Mouse (Mus musculus) cerebellum, adult 9-10 months (tissue): ENCODE results near the gene Osbpl9.

Experiments used
- DNase-seq: peaks from one replicate; pipeline ENCODE4 v3.0.0; 2022

Gene Osbpl9

DNA sequence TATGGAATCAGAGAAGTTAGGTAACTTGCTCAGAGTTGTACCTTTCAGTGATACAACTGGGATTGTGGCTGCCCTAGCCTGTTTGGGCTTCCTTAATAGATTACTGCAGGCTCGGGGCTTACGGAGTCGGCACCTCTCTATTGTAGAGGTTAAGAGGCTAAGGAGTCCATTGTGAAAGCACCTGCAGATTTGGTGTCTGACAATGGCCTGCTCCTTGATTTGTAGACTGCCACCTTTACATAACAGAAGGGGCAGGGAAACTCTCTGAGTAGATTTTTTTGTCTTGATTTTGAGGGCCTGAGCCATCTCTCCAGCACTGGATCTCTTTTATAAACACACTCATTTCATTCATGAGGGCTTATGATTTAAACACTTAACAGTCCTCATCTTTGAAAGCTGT lies 175.5 kb downstream of the Osbpl9 start:
- DNase-seq, result no peak

GRCm38 (mm10) chr4:109025061-109025460 lies 177.0 kb downstream of the Osbpl9 start:
- no peak for DNase-seq

- DNase-seq, result no peak
Measured at GRCm38 (mm10) chr4:109021976-109022375, 180.1 kb downstream of the Osbpl9 start.

GRCm38 (mm10) chr4:109019301-109019700 lies 182.8 kb downstream of the Osbpl9 start:
- no peak for DNase-seq

DNA sequence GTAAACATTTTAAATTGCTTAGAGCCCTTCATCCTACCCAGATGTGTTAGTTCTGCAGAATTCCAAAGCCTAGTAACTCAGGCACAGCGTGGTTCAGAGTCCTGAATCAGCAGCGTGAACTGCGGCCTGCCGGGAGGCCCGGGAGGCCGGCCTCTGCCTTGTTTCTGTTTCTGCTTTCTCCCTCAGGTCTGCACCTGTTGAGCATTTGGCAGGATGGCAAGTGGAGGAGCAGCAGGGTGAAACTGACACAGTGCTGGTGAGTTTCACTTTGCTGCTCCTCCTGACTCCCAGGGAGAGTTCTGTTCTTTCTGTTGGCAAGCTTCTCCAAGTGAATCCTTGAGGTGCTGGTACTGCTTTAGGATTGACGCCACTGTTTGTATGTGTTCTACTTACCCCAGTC lies 184.6 kb downstream of the Osbpl9 start:
- DNase-seq, result no peak

- DNase-seq, result no peak
Measured at GRCm38 (mm10) chr4:109014091-109014490, 188.0 kb downstream of the Osbpl9 start.
